Mouse (Mus musculus): Measurements from ENCODE around the gene Tmem40. TPM values are rescaled to one million over a fixed set of nuclear protein-coding genes. Genes with fewer than 3 reads are reported as not detected.

Gene Tmem40
- polyA plus RNA-seq (2016; fragmentation: Nextera tagmentation; extraction: Ambion mirVana): 2.7 and 2.8 TPM in 2 replicates

GRCm38 (mm10) chr6:115761995-115762756 lies at the start of gene Tmem40:
Tmem40 (minus strand) TSS chr6:115762410.
- no peak within 1 kb of the TSS for H3K4me3 ChIP-seq
- H3K36me3 ChIP-seq: no peaks in the 10 kb centered on the region
- WGBS: 5% methylated on average over 9 of the region's 9 CpGs
- H3K4me1 ChIP-seq: peaks cover 26% of the 10 kb centered on the region
- H3K4me2 ChIP-seq (replicated peaks): peak within 1 kb of the TSS; percentile 29
- no peak within 1 kb of the TSS for H3K9ac ChIP-seq
- no peaks in the 10 kb centered on the region for H3K9me3 ChIP-seq
- ATAC-seq (ENCODE audit: insufficient number of reproducible peaks, insufficient read depth, low FRiP score, low TSS enrichment): no peak
- H3K27me3 ChIP-seq: no peaks in the 10 kb centered on the region
- peak within 1 kb of the TSS; percentile 92; the same call in 1 of the 2 replicates for H3K27ac ChIP-seq

- H3K36me3 ChIP-seq: peaks cover 10% of the 10 kb centered on the region
- no peak for ATAC-seq (ENCODE audit: insufficient number of reproducible peaks, insufficient read depth, low FRiP score, low TSS enrichment)
- no peak overlapping the region for H3K4me3 ChIP-seq
- H3K4me1 ChIP-seq: peaks cover 9% of the 10 kb centered on the region
- no peak overlapping the region for H3K4me2 ChIP-seq (replicated peaks)
- H3K27me3 ChIP-seq: no peaks in the 10 kb centered on the region
- H3K9ac ChIP-seq: no peak overlapping the region
- WGBS: 63% methylated on average over 8 of the region's 8 CpGs
- H3K27ac ChIP-seq: no peak overlapping the region
- H3K9me3 ChIP-seq: no peaks in the 10 kb centered on the region
Measured at GRCm38 (mm10) chr6:115811606-115812005, 49.4 kb upstream of the Tmem40 start.

GRCm38 (mm10) chr6:115808488-115809231 lies 46.5 kb upstream of the Tmem40 start, which contains the start of gene Rpl32:
Rpl32 (minus strand) TSS chr6:115808747.
- H3K9me3 ChIP-seq: no peaks in the 10 kb centered on the region
- H3K9ac ChIP-seq: peak within 1 kb of the TSS; percentile 99
- peak within 1 kb of the TSS; percentile 93 for H3K4me2 ChIP-seq (replicated peaks)
- ATAC-seq (ENCODE audit: insufficient number of reproducible peaks, insufficient read depth, low FRiP score, low TSS enrichment): peak; percentile 75; the same call in 1 of the 2 replicates
- peak within 1 kb of the TSS; percentile 99 for H3K4me3 ChIP-seq
- under 1% methylated on average over 47 of the region's 47 CpGs for WGBS
- H3K27me3 ChIP-seq: no peaks in the 10 kb centered on the region
- peaks cover 18% of the 10 kb centered on the region for H3K4me1 ChIP-seq
- H3K36me3 ChIP-seq: peaks cover 38% of the 10 kb centered on the region
- H3K27ac ChIP-seq: peak within 1 kb of the TSS; percentile 98

GRCm38 (mm10) chr6:115808196-115808487 lies 45.9 kb upstream of the Tmem40 start:
- peaks cover 41% of the 10 kb centered on the region for H3K36me3 ChIP-seq
- H3K9me3 ChIP-seq: no peaks in the 10 kb centered on the region
- H3K4me2 ChIP-seq (replicated peaks): peak overlapping the region; percentile 93
- H3K9ac ChIP-seq: peak overlapping the region; percentile 99
- ATAC-seq (ENCODE audit: insufficient number of reproducible peaks, insufficient read depth, low FRiP score, low TSS enrichment): no peak
- peaks cover 18% of the 10 kb centered on the region for H3K4me1 ChIP-seq
- H3K4me3 ChIP-seq: peak overlapping the region; percentile 99
- no peaks in the 10 kb centered on the region for H3K27me3 ChIP-seq
- peak overlapping the region; percentile 98 for H3K27ac ChIP-seq
- under 1% methylated on average over 22 of the region's 22 CpGs for WGBS

- ATAC-seq (ENCODE audit: insufficient number of reproducible peaks, insufficient read depth, low FRiP score, low TSS enrichment): no peak
- Histone ChIP-seq H3K4me2 (replicated peaks) (peak overlapping the region; percentile 93), H3K4me3 (peak overlapping the region; percentile 99), H3K9ac (peak overlapping the region; percentile 99), H3K9me3 (no peaks in the 10 kb centered on the region), H3K27me3 (no peaks in the 10 kb centered on the region), H3K4me1 (peaks cover 18% of the 10 kb centered on the region), H3K36me3 (peaks cover 45% of the 10 kb centered on the region), H3K27ac (peak overlapping the region; percentile 98)
- WGBS: 5% methylated on average over 15 of the region's 15 CpGs
Measured at GRCm38 (mm10) chr6:115807464-115808195, 45.4 kb upstream of the Tmem40 start.

GRCm38 (mm10) chr6:115804432-115805192 lies 42.4 kb upstream of the Tmem40 start:
- Histone ChIP-seq H3K4me3 (no peak overlapping the region), H3K36me3 (peaks cover 73% of the 10 kb centered on the region), H3K9me3 (no peaks in the 10 kb centered on the region), H3K4me1 (peaks cover 18% of the 10 kb centered on the region), H3K9ac (no peak overlapping the region), H3K27ac (no peak overlapping the region), H3K4me2 (replicated peaks) (no peak overlapping the region), H3K27me3 (no peaks in the 10 kb centered on the region)
- no peak for ATAC-seq (ENCODE audit: insufficient number of reproducible peaks, insufficient read depth, low FRiP score, low TSS enrichment)
- WGBS: 67% methylated on average over 10 of the region's 10 CpGs

- Histone ChIP-seq H3K27me3 (no peaks in the 10 kb centered on the region), H3K27ac (no peak overlapping the region), H3K4me2 (replicated peaks) (no peak overlapping the region), H3K4me3 (no peak overlapping the region), H3K9ac (no peak overlapping the region), H3K36me3 (peaks cover 82% of the 10 kb centered on the region), H3K4me1 (peaks cover 18% of the 10 kb centered on the region), H3K9me3 (no peaks in the 10 kb centered on the region)
- 41% methylated on average over 16 of the region's 16 CpGs for WGBS
- ATAC-seq (ENCODE audit: insufficient number of reproducible peaks, insufficient read depth, low FRiP score, low TSS enrichment): no peak
Measured at GRCm38 (mm10) chr6:115803541-115804382, 41.6 kb upstream of the Tmem40 start.

- Histone ChIP-seq H3K4me1 (peaks cover 11% of the 10 kb centered on the region), H3K4me3 (no peak overlapping the region), H3K4me2 (replicated peaks) (no peak overlapping the region), H3K9me3 (no peaks in the 10 kb centered on the region), H3K36me3 (peaks cover 92% of the 10 kb centered on the region), H3K27me3 (no peaks in the 10 kb centered on the region), H3K27ac (no peak overlapping the region), H3K9ac (no peak overlapping the region)
- ATAC-seq (ENCODE audit: insufficient number of reproducible peaks, insufficient read depth, low FRiP score, low TSS enrichment): no peak
- 89% methylated on average over 3 of the region's 3 CpGs for WGBS
Measured at GRCm38 (mm10) chr6:115801811-115802210, 39.6 kb upstream of the Tmem40 start.

GRCm38 (mm10) chr6:115792691-115793215 lies 30.5 kb upstream of the Tmem40 start:
- Histone ChIP-seq H3K9me3 (no peaks in the 10 kb centered on the region), H3K4me1 (no peaks in the 10 kb centered on the region), H3K9ac (no peak overlapping the region), H3K27me3 (no peaks in the 10 kb centered on the region), H3K27ac (no peak overlapping the region; the same call in 1 of the 2 replicates), H3K36me3 (peaks cover 98% of the 10 kb centered on the region), H3K4me3 (no peak overlapping the region), H3K4me2 (replicated peaks) (no peak overlapping the region)
- 90% methylated on average over 21 of the region's 21 CpGs for WGBS
- no peak for ATAC-seq (ENCODE audit: insufficient number of reproducible peaks, insufficient read depth, low FRiP score, low TSS enrichment)
